Mouse (Mus musculus): ENCODE data around the gene Ccdc155. TPM values are rescaled to one million over a fixed set of nuclear protein-coding genes. Genes with fewer than 3 reads are reported as not detected.

Gene Ccdc155
- polyA plus RNA-seq, 1 experiment from 2014 or later = 0.50 TPM

DNA sequence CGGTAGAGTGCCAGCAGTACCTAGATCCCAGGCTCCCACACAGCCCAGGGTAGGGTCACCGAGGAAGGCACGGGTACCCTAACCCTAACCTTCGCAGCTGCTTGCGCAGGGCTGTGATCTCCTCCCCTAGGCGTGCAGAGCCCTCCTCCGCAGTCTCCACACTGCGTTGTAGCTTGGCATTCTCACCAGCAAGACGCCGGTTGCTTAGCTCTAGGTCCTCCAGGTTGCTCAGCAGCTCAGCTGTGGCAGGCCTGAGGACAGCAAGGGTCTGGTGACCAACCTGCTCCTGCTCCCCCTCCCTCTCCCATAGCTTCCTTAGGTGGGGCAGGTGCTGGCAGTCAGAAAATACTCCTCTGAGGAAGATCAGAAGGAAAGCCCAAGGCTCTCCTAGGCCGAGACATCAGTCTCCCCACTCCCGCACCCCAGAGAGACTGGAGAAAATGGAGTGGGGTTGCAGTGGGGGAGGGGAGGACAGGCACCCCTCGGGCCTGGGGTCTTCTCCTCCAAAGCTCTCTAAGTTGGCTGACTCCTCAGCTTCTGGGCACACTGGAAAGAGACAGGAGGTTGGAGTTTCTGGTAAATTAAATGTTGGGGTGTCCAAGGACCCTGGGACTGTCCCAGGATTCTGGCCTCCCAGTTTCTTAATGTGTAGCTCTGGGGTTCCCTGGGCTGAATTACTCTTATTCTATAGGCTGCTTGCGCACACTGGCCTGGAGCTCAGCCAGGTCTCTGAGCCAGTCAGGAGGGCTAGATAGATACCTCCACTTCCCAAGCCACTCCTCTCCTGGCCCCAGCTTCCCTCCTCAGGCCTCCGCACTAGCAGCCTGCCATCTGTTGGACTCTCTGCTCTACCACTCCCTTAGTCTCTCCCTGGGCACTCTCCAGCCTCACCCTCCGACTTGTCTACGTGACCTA is 10.6 kb downstream of the Ccdc155 start:
- no peak overlapping the region for H3K4me3 ChIP-seq (replicated peaks; ENCODE audit: low read length)
- WGBS = 69% methylated on average over 17 of the region's 17 CpGs
- no peak for DNase-seq (ENCODE audit: low spot score)
- no peak for ATAC-seq (ENCODE audit: low FRiP score)
- H3K4me2 ChIP-seq (replicated peaks) = no peak overlapping the region
- no peaks in the 10 kb centered on the region for H3K9me3 ChIP-seq (ENCODE audit: control insufficient read depth, low read length)
- H3K4me1 ChIP-seq (replicated peaks; ENCODE audit: control insufficient read depth, insufficient read depth, low read length) = no peaks in the 10 kb centered on the region
- H3K36me3 ChIP-seq (replicated peaks; ENCODE audit: control insufficient read depth, insufficient read depth) = no peaks in the 10 kb centered on the region
- no peak overlapping the region for H3K27ac ChIP-seq
- H3K27me3 ChIP-seq (ENCODE audit: control insufficient read depth, insufficient read depth, low read length) = 0 out of 2 replicates have a peak, but pooled peaks cover 6% of the 10 kb centered on the region
- H3K9ac ChIP-seq = no peak overlapping the region

DNA sequence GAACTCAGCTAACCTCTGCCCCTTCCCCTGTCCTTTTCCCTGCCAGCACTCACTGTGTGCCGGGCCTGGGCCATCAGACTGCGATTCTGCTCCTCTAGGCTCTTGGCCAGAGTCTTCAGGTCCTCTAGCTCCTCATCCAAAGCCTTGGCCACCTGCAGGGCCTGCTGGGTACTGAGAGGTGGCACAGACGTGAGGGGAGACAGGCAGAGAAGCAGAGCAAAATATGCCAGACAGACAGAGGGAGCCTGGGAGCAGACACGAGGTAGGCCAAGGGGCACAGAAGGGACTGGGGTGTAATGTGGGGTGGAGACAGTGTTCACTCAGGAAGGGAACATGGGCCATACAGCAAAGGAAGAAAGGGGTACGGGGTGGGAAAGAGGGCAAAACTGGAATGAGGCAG is 11.3 kb downstream of the Ccdc155 start:
- ATAC-seq (ENCODE audit: low FRiP score) = no peak
- no peak for DNase-seq (ENCODE audit: low spot score)
- no peaks in the 10 kb centered on the region for H3K4me1 ChIP-seq (replicated peaks; ENCODE audit: control insufficient read depth, insufficient read depth, low read length)

DNA sequence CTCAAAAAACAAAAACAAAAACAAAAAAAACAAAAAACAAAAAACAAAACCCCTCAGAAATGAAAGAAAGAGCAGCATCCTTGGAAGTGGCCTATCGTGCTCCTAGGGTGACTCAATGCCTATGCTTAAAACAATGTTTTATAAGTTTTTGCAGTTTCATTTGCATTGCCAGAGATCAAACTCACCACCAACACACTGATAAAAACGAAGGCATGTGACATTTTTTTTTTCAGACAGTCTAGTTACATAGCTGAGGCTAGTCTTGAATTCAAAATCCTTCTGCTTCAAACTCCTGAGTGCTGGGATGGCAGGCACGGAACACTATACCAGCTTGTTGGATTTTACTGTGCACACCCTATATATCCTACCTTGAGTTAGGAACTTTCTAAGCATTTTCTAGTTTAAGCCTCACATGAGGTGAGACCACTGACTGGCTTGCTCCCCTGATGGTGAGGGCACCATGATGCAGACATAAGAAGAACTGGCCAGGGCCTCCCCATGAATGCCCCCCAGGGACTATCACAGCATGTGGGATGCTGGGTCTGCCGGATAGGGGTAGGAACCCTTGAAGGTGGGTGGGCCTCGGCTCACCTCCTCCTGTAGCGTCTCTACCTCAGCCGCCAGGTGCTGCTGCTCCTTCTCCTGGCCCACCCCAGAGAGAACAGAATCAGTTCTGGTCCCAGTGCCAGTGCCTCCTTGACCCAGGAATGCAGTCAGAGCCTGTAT is 11.9 kb downstream of the Ccdc155 start:
- no peak overlapping the region for H3K27ac ChIP-seq
- H3K9me3 ChIP-seq (ENCODE audit: control insufficient read depth, low read length) = no peaks in the 10 kb centered on the region
- DNase-seq (ENCODE audit: low spot score) (no peak), ATAC-seq (ENCODE audit: low FRiP score) (no peak)
- H3K27me3 ChIP-seq (ENCODE audit: control insufficient read depth, insufficient read depth, low read length) = 0 out of 2 replicates have a peak, but pooled peaks cover 6% of the 10 kb centered on the region
- H3K4me1 ChIP-seq (replicated peaks; ENCODE audit: control insufficient read depth, insufficient read depth, low read length) = no peaks in the 10 kb centered on the region
- H3K4me2 ChIP-seq (replicated peaks) = no peak overlapping the region
- no peak overlapping the region for H3K4me3 ChIP-seq (replicated peaks; ENCODE audit: low read length)
- WGBS = 79% methylated on average over 7 of the region's 7 CpGs
- H3K36me3 ChIP-seq (replicated peaks; ENCODE audit: control insufficient read depth, insufficient read depth) = no peaks in the 10 kb centered on the region
- H3K9ac ChIP-seq = no peak overlapping the region

More for the DNA sequence above, 11.3 kb downstream of the Ccdc155 start:
- Histone ChIP-seq H3K4me2 (replicated peaks) (no peak overlapping the region), H3K27me3 (ENCODE audit: control insufficient read depth, insufficient read depth, low read length) (0 out of 2 replicates have a peak, but pooled peaks cover 6% of the 10 kb centered on the region), H3K36me3 (replicated peaks; ENCODE audit: control insufficient read depth, insufficient read depth) (no peaks in the 10 kb centered on the region), H3K9ac (no peak overlapping the region), H3K4me3 (replicated peaks; ENCODE audit: low read length) (no peak overlapping the region), H3K27ac (no peak overlapping the region), H3K9me3 (ENCODE audit: control insufficient read depth, low read length) (no peaks in the 10 kb centered on the region)
- WGBS = 69% methylated on average over 5 of the region's 5 CpGs

DNA sequence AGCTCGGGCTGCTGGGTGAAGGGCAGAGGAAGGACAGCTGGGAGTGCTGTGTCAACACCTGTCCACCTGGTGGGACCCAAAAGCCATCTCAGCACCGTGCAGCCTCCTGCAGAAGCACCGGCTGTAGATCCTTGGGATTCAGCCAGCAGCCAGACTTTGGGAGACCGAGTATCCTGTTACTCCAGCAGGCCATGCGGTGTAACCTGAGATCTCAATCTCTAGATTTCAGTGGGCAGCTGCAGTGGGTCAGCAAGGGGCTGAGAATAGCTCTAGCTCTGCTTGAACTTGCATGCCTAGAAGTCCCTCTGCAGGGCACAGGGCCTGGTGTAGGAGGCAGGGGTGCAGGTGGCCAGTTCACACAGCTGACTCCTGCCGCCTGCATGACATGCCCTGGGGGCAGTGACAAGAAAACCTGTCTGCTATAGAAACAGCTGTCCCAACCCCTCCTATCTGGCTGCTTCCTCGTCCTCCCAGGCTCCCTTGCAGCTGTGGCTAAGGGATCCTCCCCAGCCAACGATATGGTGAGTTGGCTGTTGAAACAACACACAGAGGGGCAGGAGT is 12.8 kb downstream of the Ccdc155 start:
- no peak for ATAC-seq (ENCODE audit: low FRiP score)
- 0 out of 2 replicates have a peak, but pooled peaks cover 6% of the 10 kb centered on the region for H3K27me3 ChIP-seq (ENCODE audit: control insufficient read depth, insufficient read depth, low read length)
- 28% methylated on average over 8 of the region's 8 CpGs for WGBS
- no peaks in the 10 kb centered on the region for H3K36me3 ChIP-seq (replicated peaks; ENCODE audit: control insufficient read depth, insufficient read depth)
- H3K9ac ChIP-seq = no peak overlapping the region
- DNase-seq (ENCODE audit: low spot score) = no peak
- H3K4me2 ChIP-seq (replicated peaks) = no peak overlapping the region
- no peak overlapping the region for H3K27ac ChIP-seq
- H3K4me1 ChIP-seq (replicated peaks; ENCODE audit: control insufficient read depth, insufficient read depth, low read length) = no peaks in the 10 kb centered on the region
- H3K9me3 ChIP-seq (ENCODE audit: control insufficient read depth, low read length) = no peaks in the 10 kb centered on the region
- H3K4me3 ChIP-seq (replicated peaks; ENCODE audit: low read length) = no peak overlapping the region

DNA sequence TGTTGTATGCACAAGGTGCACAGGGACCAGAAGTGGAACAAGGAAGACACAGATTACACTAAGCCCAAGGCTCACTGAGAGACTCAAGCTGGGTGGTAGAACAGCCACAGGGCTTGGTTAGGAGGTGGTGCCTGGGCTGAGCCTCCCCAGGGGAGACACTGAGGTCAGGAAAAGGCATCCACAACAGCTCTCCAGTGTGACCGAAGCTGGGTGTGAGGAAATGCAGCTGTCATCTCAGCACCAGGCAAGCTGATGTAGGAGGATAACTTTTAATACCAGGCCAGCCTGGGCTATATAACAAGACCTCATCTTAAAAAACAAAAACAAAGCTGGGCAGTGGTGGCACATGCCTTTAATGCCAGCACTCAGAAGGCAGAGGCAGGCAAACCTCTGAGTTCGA is 13.5 kb downstream of the Ccdc155 start:
- no peaks in the 10 kb centered on the region for H3K9me3 ChIP-seq (ENCODE audit: control insufficient read depth, low read length)
- ATAC-seq (ENCODE audit: low FRiP score) (no peak), DNase-seq (ENCODE audit: low spot score) (no peak)
- no peak overlapping the region for H3K27ac ChIP-seq
- no peak overlapping the region for H3K4me3 ChIP-seq (replicated peaks; ENCODE audit: low read length)
- no peak overlapping the region for H3K9ac ChIP-seq
- WGBS = 82% methylated on average over 2 of the region's 2 CpGs
- 0 out of 2 replicates have a peak, but pooled peaks cover 6% of the 10 kb centered on the region for H3K27me3 ChIP-seq (ENCODE audit: control insufficient read depth, insufficient read depth, low read length)
- H3K4me1 ChIP-seq (replicated peaks; ENCODE audit: control insufficient read depth, insufficient read depth, low read length) = no peaks in the 10 kb centered on the region
- no peaks in the 10 kb centered on the region for H3K36me3 ChIP-seq (replicated peaks; ENCODE audit: control insufficient read depth, insufficient read depth)
- H3K4me2 ChIP-seq (replicated peaks) = no peak overlapping the region

DNA sequence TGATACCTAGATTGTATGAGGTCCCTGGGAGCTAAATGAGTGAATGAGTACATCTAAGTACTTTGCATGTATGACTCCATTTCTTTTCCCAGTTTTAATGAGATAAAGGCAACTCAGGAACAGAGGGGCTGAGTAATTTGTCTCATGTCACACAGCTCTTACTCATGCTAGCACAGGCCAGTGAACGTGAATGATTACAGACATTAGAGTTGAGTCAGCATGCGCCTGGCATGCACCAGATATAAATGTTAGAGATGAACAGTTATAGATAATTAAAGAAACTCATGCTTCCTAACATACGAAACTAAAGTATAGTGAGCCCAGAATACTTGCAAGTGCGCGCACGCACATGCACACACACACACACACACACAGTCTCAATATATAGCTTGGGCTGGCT is 14.5 kb downstream of the Ccdc155 start:
- 0 out of 2 replicates have a peak, but pooled peaks cover 6% of the 10 kb centered on the region for H3K27me3 ChIP-seq (ENCODE audit: control insufficient read depth, insufficient read depth, low read length)
- no peak overlapping the region for H3K9ac ChIP-seq
- H3K27ac ChIP-seq = no peak overlapping the region
- H3K4me2 ChIP-seq (replicated peaks) = no peak overlapping the region
- WGBS = 91% methylated on average over 6 of the region's 6 CpGs
- no peaks in the 10 kb centered on the region for H3K4me1 ChIP-seq (replicated peaks; ENCODE audit: control insufficient read depth, insufficient read depth, low read length)
- H3K4me3 ChIP-seq (replicated peaks; ENCODE audit: low read length) = no peak overlapping the region
- no peak for ATAC-seq (ENCODE audit: low FRiP score)
- DNase-seq (ENCODE audit: low spot score) = no peak
- H3K36me3 ChIP-seq (replicated peaks; ENCODE audit: control insufficient read depth, insufficient read depth) = no peaks in the 10 kb centered on the region
- H3K9me3 ChIP-seq (ENCODE audit: control insufficient read depth, low read length) = no peaks in the 10 kb centered on the region

DNA sequence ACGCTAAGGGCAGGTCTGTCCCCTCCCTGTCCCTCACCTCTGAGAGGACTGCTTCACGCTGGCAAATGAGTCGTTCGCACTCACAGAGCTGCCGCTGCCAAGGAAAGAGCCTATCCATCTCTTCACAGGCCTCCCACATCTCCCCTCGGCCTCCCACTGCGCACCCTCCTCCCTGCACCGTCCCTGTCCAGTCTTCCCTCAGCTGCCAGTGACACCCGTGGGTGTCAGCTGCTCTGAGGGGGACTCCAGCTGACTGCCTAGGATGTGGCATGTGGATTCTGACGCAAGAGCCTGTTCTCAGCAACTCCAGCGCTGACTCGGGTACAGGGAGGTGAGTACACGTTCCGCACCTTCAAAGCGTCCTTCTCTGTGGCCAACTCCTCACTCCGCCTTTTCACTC is 15.1 kb downstream of the Ccdc155 start:
- Histone ChIP-seq H3K4me1 (replicated peaks; ENCODE audit: control insufficient read depth, insufficient read depth, low read length) (no peaks in the 10 kb centered on the region), H3K9me3 (ENCODE audit: control insufficient read depth, low read length) (no peaks in the 10 kb centered on the region), H3K4me3 (replicated peaks; ENCODE audit: low read length) (no peak overlapping the region), H3K36me3 (replicated peaks; ENCODE audit: control insufficient read depth, insufficient read depth) (no peaks in the 10 kb centered on the region), H3K27me3 (ENCODE audit: control insufficient read depth, insufficient read depth, low read length) (peaks cover 10% of the 10 kb centered on the region), H3K9ac (no peak overlapping the region), H3K4me2 (replicated peaks) (no peak overlapping the region), H3K27ac (no peak overlapping the region)
- DNase-seq (ENCODE audit: low spot score) = no peak
- no peak for ATAC-seq (ENCODE audit: low FRiP score)
- WGBS = 65% methylated on average over 16 of the region's 16 CpGs

DNA sequence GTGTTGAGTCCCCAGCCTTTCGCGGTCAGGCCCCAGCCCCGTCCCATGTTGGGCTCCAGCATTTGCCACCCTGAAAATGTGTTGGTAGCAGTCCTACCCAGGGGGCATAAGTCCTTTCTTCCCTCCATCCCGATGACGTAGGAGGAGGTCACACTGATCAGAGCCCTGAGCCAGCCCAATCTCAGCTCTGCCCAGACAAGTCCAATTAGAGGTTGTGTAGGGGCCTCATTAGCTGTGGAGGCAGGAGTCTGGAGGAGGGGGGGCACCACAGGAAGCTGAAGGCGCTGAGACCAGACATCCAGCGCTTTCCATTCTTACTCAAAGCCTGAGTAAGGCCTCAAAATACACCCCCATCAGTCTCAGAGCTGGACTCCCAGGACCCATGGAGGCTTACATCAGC is 18.8 kb downstream of the Ccdc155 start:
- H3K9me3 ChIP-seq (ENCODE audit: control insufficient read depth, low read length) = no peaks in the 10 kb centered on the region
- no peaks in the 10 kb centered on the region for H3K36me3 ChIP-seq (replicated peaks; ENCODE audit: control insufficient read depth, insufficient read depth)
- H3K4me3 ChIP-seq (replicated peaks; ENCODE audit: low read length) = no peak overlapping the region
- peaks cover 4% of the 10 kb centered on the region for H3K4me1 ChIP-seq (replicated peaks; ENCODE audit: control insufficient read depth, insufficient read depth, low read length)
- peaks cover 47% of the 10 kb centered on the region for H3K27me3 ChIP-seq (ENCODE audit: control insufficient read depth, insufficient read depth, low read length)
- ATAC-seq (ENCODE audit: low FRiP score) = no peak
- H3K27ac ChIP-seq = no peak overlapping the region
- H3K4me2 ChIP-seq (replicated peaks) = no peak overlapping the region
- no peak overlapping the region for H3K9ac ChIP-seq
- WGBS = 65% methylated on average over 7 of the region's 7 CpGs
- DNase-seq (ENCODE audit: low spot score) = no peak

DNA sequence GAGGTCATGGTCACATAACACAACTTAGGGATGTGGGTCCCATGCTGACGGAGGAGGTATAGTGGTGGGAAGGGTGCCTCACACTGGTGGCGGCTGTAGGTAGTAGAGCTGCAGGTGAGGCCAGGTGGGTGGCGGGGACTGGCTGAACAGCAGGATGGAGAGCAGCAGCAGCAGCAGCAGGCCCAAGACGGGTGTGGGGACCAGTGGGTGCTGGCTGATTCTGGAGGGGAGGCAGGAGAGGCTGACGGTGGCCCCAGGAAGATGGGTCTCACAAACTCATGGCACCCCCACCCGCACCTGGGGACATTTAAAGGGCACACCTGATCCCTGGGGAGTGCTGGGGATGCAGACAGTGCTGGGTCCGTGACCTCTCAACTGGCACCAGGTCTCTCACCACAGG is 21.0 kb downstream of the Ccdc155 start:
- WGBS = 66% methylated on average over 6 of the region's 7 CpGs
- no peak for ATAC-seq (ENCODE audit: low FRiP score)
- H3K4me3 ChIP-seq (replicated peaks; ENCODE audit: low read length) = no peak overlapping the region

More for the DNA sequence above, 21.0 kb downstream of the Ccdc155 start:
- no peak overlapping the region for H3K27ac ChIP-seq
- H3K4me1 ChIP-seq (replicated peaks; ENCODE audit: control insufficient read depth, insufficient read depth, low read length) = peaks cover 4% of the 10 kb centered on the region
- H3K4me2 ChIP-seq (replicated peaks) = no peak overlapping the region
- no peak for DNase-seq (ENCODE audit: low spot score)
- peaks cover 64% of the 10 kb centered on the region for H3K27me3 ChIP-seq (ENCODE audit: control insufficient read depth, insufficient read depth, low read length)
- no peaks in the 10 kb centered on the region for H3K36me3 ChIP-seq (replicated peaks; ENCODE audit: control insufficient read depth, insufficient read depth)
- no peaks in the 10 kb centered on the region for H3K9me3 ChIP-seq (ENCODE audit: control insufficient read depth, low read length)
- no peak overlapping the region for H3K9ac ChIP-seq

Data from hindbrain, embryonic 14.5 days (tissue).